Mouse (Mus musculus) embryonic stem cell, embryonic (primary cell): Measurements from ENCODE around the gene Mtmr12.

Experiments used
- CTCF ChIA-PET, 4 experiments: fragments of 300-600 bp in 2 of 4; fragments of 350-600 bp in 2 of 4; sonication (Branson Sonifier 250); formaldehyde crosslinking; loops; one replicate each; lab custom pipeline; 2022; ENCODE audit warnings: inconsistent platforms in 2 of 4; lab: Charles Lee
- POLR2A ChIA-PET, 4 experiments: fragments of 300-600 bp in 2 of 4; fragments of 350-600 bp in 2 of 4; sonication (Branson Sonifier 250); formaldehyde crosslinking; loops; one replicate each; lab custom pipeline; 2022; ENCODE audit warnings: antibody characterized with exemption in 4 of 4, inconsistent platforms in 1 of 4; lab: Charles Lee

Mtmr12 gene

DNA sequence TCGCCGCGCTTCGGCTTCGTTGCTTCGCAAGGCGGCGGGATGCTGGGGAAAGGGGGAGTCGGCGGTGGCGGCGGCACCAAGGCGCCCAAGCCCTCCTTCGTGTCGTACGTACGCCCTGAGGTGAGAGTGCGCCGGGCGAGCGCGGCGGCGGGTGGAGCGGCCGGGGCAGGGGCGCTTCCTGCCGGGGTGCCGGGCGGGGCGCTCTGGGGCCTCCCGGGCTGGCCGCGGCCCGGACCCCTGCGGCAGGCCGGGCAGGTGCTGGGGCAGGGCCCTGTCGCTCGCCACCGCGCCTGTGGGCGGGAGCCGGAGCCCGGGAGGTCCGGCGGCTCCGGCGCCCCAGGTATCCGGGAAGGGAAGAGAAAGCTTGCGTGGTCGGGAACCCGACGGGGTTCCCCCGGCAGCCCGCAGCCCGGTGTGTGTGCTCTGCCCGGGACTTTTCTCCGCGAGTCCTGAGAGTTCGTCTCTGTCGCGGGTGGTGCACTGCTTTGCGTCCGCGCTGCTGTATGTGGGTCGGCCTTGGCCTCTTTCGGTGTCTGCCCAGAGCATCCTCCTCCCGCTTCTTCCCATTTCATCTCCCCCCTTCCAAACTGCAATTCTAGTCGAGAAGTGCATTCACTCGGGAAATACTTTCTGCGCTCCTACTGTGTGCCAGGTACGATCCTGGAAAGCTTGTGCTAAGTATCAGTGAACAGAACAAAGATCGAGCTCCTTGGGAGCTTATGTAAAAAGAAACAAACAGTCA lies 503 bp downstream of the Mtmr12 start:
- CTCF ChIA-PET: interaction anchor here in 1 of 4 experiments (0.7 kb wide), 1 partner anchor 62 kb away, joined by 3 read pairs; no protein-coding TSS in a partner anchor
- POLR2A ChIA-PET: interaction anchor here in 3 of 4 experiments (0.6 to 5.2 kb wide), 36 partner anchors 8 to 673 kb away, joined by 3 to 44 read pairs (median 6); no protein-coding TSS in a partner anchor

DNA sequence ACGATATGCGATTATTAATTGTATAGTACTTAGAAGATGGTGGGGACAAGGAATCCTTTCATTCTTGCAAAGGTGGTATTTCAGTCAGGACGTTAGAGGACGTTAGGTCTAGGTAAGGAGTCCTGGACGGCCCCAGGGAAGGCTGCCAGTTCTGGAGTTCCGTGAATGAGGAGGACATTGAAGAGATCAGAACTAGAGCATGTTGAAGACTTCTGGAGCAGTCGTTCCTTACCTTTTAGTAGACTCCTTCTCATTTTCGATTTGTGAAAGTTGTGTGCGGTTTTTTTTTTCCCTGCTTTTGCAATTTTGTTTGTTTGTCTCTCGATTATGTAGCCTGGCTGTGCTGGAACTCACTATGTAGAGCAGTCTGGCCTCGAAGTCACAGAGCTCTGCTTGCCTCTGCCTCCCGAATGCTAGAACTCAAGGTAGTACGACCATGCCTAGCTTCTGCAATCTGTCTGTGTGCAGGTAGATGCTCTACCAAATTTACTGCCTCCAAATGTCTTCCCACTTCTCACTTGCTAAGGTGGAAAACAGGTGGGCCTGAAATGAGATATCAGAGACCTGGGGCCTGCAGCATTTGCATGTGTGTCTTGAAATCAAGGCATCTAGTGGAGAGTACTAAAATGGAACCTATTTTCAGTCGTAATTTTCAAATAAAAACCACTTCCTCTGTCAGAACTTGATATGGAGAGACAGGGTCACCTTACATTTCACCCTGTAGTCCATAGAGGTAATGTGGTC lies 1.2 kb downstream of the Mtmr12 start:
- POLR2A ChIA-PET: interaction anchor here in 3 of 4 experiments (0.5 to 5.2 kb wide), 23 partner anchors 9 to 298 kb away, joined by 3 to 44 read pairs (median 4); no protein-coding TSS in a partner anchor
- CTCF ChIA-PET: interaction anchor here in 3 of 4 experiments (0.7 to 1.2 kb wide), 4 partner anchors 9 to 1988 kb away, joined by 3 read pairs; no protein-coding TSS in a partner anchor

- ChIA-PET CTCF (interaction anchor here in 2 of 4 experiments (0.7 to 1.2 kb wide), 3 partner anchors 10 to 1989 kb away, joined by 3 read pairs; no protein-coding TSS in a partner anchor), POLR2A (interaction anchor here in 3 of 4 experiments (0.5 to 5.2 kb wide), 14 partner anchors 9 to 170 kb away, joined by 3 to 44 read pairs (median 4); no protein-coding TSS in a partner anchor)
These were observed 1.9 kb downstream of the Mtmr12 start for GRCm38 (mm10) chr15:12206646-12207222.

DNA sequence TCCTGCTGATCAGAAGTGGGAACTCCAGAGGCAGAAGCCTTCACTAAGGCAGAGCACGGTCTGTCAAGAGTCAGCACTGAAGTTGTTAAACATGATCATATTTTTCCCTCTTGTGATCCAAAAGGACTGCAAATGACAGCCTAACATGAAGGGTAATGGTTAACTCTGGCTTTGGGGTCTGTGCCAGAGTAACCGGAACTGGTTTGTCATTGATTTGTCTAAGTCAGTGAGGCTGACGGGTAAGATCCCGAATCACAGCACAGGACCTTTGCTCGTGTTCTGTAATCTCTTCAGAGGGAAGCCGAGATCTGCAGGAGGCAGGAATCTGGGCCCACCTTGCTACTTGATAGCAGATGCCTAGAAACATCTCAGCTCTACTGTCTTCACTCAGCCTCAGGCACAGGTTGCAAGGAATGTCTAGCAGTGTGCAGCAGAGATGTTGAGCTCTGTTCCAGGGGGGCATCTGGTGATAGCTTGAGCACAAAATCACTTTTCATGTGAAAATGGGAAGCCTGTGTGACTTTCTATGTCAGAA lies 2.8 kb downstream of the Mtmr12 start:
- POLR2A ChIA-PET: interaction anchor here in 3 of 4 experiments (1.0 to 5.2 kb wide), 12 partner anchors 8 to 171 kb away, joined by 3 to 44 read pairs (median 6); no protein-coding TSS in a partner anchor
- CTCF ChIA-PET: interaction anchor here in 1 of 4 experiments (0.5 kb wide), 1 partner anchor 9 kb away, joined by 3 read pairs; no protein-coding TSS in a partner anchor

DNA sequence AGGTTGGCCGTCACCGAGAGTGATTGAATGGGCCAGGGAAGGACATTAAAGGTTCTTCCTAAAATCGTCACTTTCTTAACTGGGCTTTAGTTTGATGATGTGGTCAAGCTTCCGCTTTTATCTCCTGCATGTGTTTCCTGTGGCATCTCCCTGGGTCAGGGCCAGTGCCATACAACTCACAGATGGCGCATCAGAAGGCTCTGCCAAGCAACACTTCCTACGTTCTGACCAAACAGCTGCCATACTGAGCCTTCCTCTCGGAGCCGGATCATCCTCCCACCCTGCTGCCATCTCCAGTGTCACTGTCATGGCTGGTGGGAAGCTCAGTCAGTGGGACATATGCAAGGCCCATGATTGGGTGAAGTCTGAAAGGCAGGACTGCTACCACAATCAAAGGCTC lies 6.7 kb downstream of the Mtmr12 start:
- POLR2A ChIA-PET: interaction anchor here in 3 of 4 experiments (1.0 to 2.2 kb wide), 8 partner anchors 9 to 175 kb away, joined by 3 to 7 read pairs (median 3); partner anchors contain the start of gene Golph3 (in 1 of the 3)

GRCm38 (mm10) chr15:12212266-12212665 lies 7.4 kb downstream of the Mtmr12 start:
- CTCF ChIA-PET: interaction anchor here in 1 of 4 experiments (1.4 kb wide), 1 partner anchor 16 kb away, joined by 3 read pairs; no protein-coding TSS in a partner anchor
- POLR2A ChIA-PET: interaction anchor here in 3 of 4 experiments (1.0 to 2.2 kb wide), 9 partner anchors 8 to 175 kb away, joined by 3 to 7 read pairs (median 3); partner anchors contain the start of gene Golph3 (in 1 of the 3)

More for the DNA sequence above, 6.7 kb downstream of the Mtmr12 start:
- CTCF ChIA-PET: interaction anchor here in 1 of 4 experiments (1.4 kb wide), 1 partner anchor 15 kb away, joined by 3 read pairs; no protein-coding TSS in a partner anchor

DNA sequence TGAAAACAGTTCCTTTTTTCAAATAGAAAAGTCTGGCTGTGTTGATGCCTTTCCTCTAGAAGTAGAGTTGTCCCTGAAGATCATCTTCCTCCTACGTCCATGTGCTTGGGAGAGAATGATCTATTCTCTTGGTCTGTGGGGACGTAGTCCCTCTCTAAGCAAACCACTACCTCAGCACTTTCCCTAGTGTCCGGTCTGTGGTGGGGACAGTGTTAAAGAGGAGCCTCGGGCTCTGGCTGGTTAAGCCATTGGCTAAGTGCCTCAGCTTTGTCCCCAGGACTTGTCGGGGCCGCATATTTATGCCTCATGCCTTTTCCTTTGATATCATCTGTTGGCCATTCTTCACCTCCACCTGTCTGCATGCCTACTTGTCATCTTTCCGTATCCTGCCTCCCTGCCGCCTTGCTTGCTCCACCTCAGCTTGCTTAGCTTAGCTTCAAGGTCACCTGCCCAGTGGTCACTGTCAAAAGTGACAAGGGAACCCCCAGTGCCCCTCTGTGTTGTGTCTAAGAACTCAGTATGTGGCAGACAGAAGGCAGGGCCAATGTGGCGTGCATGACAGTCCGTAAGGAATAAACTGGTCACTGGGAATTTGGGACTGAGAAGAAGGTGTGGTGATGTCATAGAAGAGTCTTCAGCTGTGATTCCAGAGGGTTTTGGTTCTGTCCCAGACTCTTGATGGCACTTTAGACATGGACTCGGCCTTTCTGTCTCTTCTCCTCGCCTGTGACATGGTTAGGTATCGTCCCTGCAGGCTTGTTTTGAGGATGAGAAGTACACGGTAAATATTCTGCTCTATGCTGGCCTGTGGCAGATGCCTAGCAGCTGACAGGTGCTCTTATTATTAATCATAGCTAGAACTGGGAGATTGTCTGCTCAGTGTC lies 9.9 kb downstream of the Mtmr12 start:
- CTCF ChIA-PET: interaction anchor here in 2 of 4 experiments (0.6 to 1.0 kb wide), 2 partner anchors 33 to 190 kb away, joined by 3 to 5 read pairs; no protein-coding TSS in a partner anchor
- POLR2A ChIA-PET: interaction anchor here in 3 of 4 experiments (0.6 to 4.7 kb wide), 13 partner anchors 8 to 1603 kb away, joined by 3 to 44 read pairs (median 6); partner anchors contain the start of gene Mtmr12 (in 3 of the 3)

- POLR2A ChIA-PET: interaction anchor here in 3 of 4 experiments (0.6 to 4.7 kb wide), 13 partner anchors 8 to 1603 kb away, joined by 3 to 44 read pairs (median 6); partner anchors contain the start of gene Mtmr12 (in 3 of the 3)
- CTCF ChIA-PET: interaction anchor here in 2 of 4 experiments (0.5 to 0.6 kb wide), 2 partner anchors 76 to 191 kb away, joined by 3 to 5 read pairs; no protein-coding TSS in a partner anchor
These were observed 10.5 kb downstream of the Mtmr12 start for GRCm38 (mm10) chr15:12215415-12215718.

- ChIA-PET POLR2A (interaction anchor here in 3 of 4 experiments (0.5 to 4.7 kb wide), 16 partner anchors 9 to 180 kb away, joined by 3 to 44 read pairs (median 6); partner anchors contain the start of gene Mtmr12 (in 3 of the 3)), CTCF (interaction anchor here in 1 of 4 experiments (1.0 to 1.9 kb wide), 2 partner anchors 16 to 20 kb away, joined by 3 to 5 read pairs; no protein-coding TSS in a partner anchor)
These were observed 11.3 kb downstream of the Mtmr12 start for GRCm38 (mm10) chr15:12216119-12216518.

- ChIA-PET CTCF (interaction anchor here in 3 of 4 experiments (0.7 to 1.9 kb wide), 5 partner anchors 10 to 31 kb away, joined by 3 to 5 read pairs (median 4); no protein-coding TSS in a partner anchor), POLR2A (interaction anchor here in 3 of 4 experiments (0.5 to 4.7 kb wide), 24 partner anchors 8 to 639 kb away, joined by 3 to 44 read pairs (median 6); partner anchors contain the start of gene Mtmr12 (in 3 of the 3))
These were observed 12.0 kb downstream of the Mtmr12 start for GRCm38 (mm10) chr15:12216798-12217197.

- ChIA-PET POLR2A (interaction anchor here in 3 of 4 experiments (0.6 to 4.7 kb wide), 24 partner anchors 8 to 638 kb away, joined by 3 to 44 read pairs (median 6); partner anchors contain the start of gene Mtmr12 (in 2 of the 3)), CTCF (interaction anchor here (0.6 to 1.9 kb wide), 8 partner anchors 11 to 625 kb away, joined by 3 to 7 read pairs (median 5); no protein-coding TSS in a partner anchor)
These were observed 12.5 kb downstream of the Mtmr12 start for GRCm38 (mm10) chr15:12217332-12217731.

DNA sequence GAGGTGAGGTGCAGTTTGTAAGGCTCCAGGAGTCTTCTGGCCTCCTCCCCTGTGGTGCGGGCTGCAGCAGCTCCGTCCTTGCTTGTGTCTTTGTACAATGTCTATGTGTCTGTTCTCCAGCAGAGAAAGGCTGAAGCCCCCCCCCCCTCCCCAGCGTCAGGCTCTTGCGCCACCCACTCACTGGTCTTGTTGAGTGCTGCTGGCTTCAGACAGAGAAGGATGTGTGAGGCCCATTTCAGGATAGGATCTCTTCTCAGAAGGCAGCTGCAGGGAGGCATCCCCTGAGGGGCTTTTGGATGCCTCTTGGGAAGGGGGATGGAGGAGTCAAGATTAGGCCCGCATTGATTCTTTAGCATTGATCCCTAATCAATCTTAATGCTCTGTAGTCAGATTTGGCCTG lies 13.0 kb downstream of the Mtmr12 start:
- CTCF ChIA-PET: interaction anchor here in 3 of 4 experiments (0.6 to 1.9 kb wide), 6 partner anchors 13 to 625 kb away, joined by 4 to 7 read pairs (median 5); no protein-coding TSS in a partner anchor
- POLR2A ChIA-PET: interaction anchor here (0.6 to 4.7 kb wide), 21 partner anchors 9 to 115 kb away, joined by 3 to 44 read pairs (median 5); partner anchors contain the start of gene Mtmr12 (in 2 of the 4)

- CTCF ChIA-PET: interaction anchor here in 2 of 4 experiments (0.7 to 1.4 kb wide), 2 partner anchors 12 to 14 kb away, joined by 4 to 6 read pairs; no protein-coding TSS in a partner anchor
- POLR2A ChIA-PET: interaction anchor here (0.6 to 4.7 kb wide), 11 partner anchors 8 to 1153 kb away, joined by 3 to 44 read pairs (median 4); partner anchors contain the start of gene Mtmr12 (in 2 of the 4)
These were observed 14.0 kb downstream of the Mtmr12 start for GRCm38 (mm10) chr15:12218583-12219382.

DNA sequence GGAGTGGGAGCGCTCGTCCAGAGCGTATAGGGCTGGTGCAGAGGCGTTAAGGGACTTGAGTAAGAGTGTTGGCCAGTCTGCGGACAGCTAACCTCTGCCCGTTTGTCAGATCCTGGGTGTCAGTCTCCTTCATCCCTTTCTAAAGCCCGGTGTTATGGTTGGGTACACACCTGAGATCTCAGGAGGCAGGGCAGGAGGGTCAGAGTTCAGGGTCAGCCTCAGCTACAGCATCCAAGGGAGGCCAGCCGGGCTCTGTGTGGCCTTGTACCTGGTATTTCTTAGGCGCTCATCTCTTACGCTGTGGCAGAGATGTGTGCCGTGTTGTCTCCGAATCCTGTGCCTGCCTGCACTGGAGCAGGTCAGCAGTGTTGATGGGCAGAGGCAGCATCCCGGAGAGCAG lies 16.3 kb downstream of the Mtmr12 start:
- ChIA-PET POLR2A (interaction anchor here in 2 of 4 experiments (0.6 to 2.6 kb wide), 11 partner anchors 9 to 183 kb away, joined by 3 to 10 read pairs (median 3); no protein-coding TSS in a partner anchor), CTCF (interaction anchor here in 1 of 4 experiments (1.0 kb wide), 1 partner anchor 113 kb away, joined by 3 read pairs; no protein-coding TSS in a partner anchor)
